In genomic region chr11:32348433-32349283, GRCm38 (mm10) we compare ENCODE assay signal across 8 mouse cellular contexts. TPM values are rescaled to one million over a fixed set of nuclear protein-coding genes. Genes with fewer than 3 reads are reported as not detected.
DNase-seq lines count a peak whose midpoint lies in the region; ATAC-seq lines count a peak whose summit lies in the region.

No protein-coding gene starts in this region.

- WGBS in heart, embryonic 15.5 days, result 30% methylated on average over 9 of the region's 9 CpGs
- WGBS in hindbrain, embryonic 11.5 days, result 21% methylated on average over 9 of the region's 9 CpGs
- WGBS in midbrain, embryonic 14.5 days, result 15% methylated on average over 9 of the region's 9 CpGs

- intact Hi-C loops in heart, postnatal 14 days (cut with DNase I), result loop anchor here (5.0 kb wide), 1 partner anchor 89 kb away; no protein-coding TSS in a partner anchor

- peaks cover 4% of the 10 kb centered on the region; the same call in 1 of the 2 replicates for H3K36me3 ChIP-seq in heart, embryonic 15.5 days
- H3K36me3 ChIP-seq in hindbrain, embryonic 11.5 days (ENCODE audit: control insufficient read depth, insufficient read depth, low read length), result peaks cover 2% of the 10 kb centered on the region; the same call in 1 of the 2 replicates
- peaks cover 8% of the 10 kb centered on the region for H3K36me3 ChIP-seq in midbrain, embryonic 14.5 days (ENCODE audit: control insufficient read depth, insufficient read depth, low read length)

- peak overlapping the region; percentile 88 for H3K9ac ChIP-seq in heart, embryonic 15.5 days
- H3K9ac ChIP-seq in hindbrain, embryonic 11.5 days (ENCODE audit: low read depth, low read length), result peak overlapping the region; percentile 97
- peak overlapping the region; percentile 82 for H3K9ac ChIP-seq in midbrain, embryonic 14.5 days (replicated peaks; ENCODE audit: low read length)

- peaks cover 40% of the 10 kb centered on the region for H3K4me1 ChIP-seq in heart, embryonic 15.5 days (replicated peaks)
- H3K4me1 ChIP-seq in hindbrain, embryonic 11.5 days (replicated peaks; ENCODE audit: control insufficient read depth, insufficient read depth, low read length), result peaks cover 8% of the 10 kb centered on the region
- H3K4me1 ChIP-seq in midbrain, embryonic 14.5 days (ENCODE audit: control insufficient read depth, insufficient read depth, low read length), result peaks cover 32% of the 10 kb centered on the region

- peak overlapping the region; percentile 68 for H3K27ac ChIP-seq in heart, embryonic 15.5 days
- peak overlapping the region; percentile 79; the same call in 1 of the 2 replicates for H3K27ac ChIP-seq in hindbrain, embryonic 11.5 days (ENCODE audit: low read depth, low read length)
- H3K27ac ChIP-seq in midbrain, embryonic 14.5 days (replicated peaks; ENCODE audit: low read depth, low read length), result peak overlapping the region; percentile 83

- no peak for ATAC-seq in heart, embryonic 15.5 days (replicated peaks; ENCODE audit: insufficient number of reproducible peaks, insufficient read depth, low FRiP score, low read depth)
- ATAC-seq in hindbrain, embryonic 11.5 days (ENCODE audit: low FRiP score), result peak; percentile 6; the same call in 1 of the 2 replicates
- ATAC-seq in midbrain, embryonic 14.5 days (ENCODE audit: low FRiP score, low TSS enrichment), result 0 out of 2 replicates have a peak, but pooled peaks have one; percentile 6

- no peak for DNase-seq in heart, postnatal 14 days
- peak; percentile 58 for DNase-seq in R1 (ENCODE audit: low read depth, low spot score)
- DNase-seq in hindbrain, embryonic 11.5 days (ENCODE audit: low spot score), result peak; percentile 43
- peak; percentile 48 for DNase-seq in midbrain, embryonic 14.5 days
- no peak for DNase-seq in testis, postnatal 14 days (ENCODE audit: low spot score)
- DNase-seq in yolk sac, embryonic 10.5 days (ENCODE audit: low spot score), result no peak
- no peak for DNase-seq in cerebellum, adult 9-11 months

- H3K4me3 ChIP-seq in heart, embryonic 15.5 days, result peak overlapping the region; percentile 84
- peak overlapping the region; percentile 89 for H3K4me3 ChIP-seq in hindbrain, embryonic 11.5 days (ENCODE audit: low read depth, low read length)
- H3K4me3 ChIP-seq in midbrain, embryonic 14.5 days (replicated peaks; ENCODE audit: low read depth, low read length), result peak overlapping the region; percentile 79

- no peaks in the 10 kb centered on the region for H3K9me3 ChIP-seq in heart, embryonic 15.5 days (replicated peaks)
- no peaks in the 10 kb centered on the region for H3K9me3 ChIP-seq in hindbrain, embryonic 11.5 days (ENCODE audit: control insufficient read depth, low read length)
- no peaks in the 10 kb centered on the region for H3K9me3 ChIP-seq in midbrain, embryonic 14.5 days (ENCODE audit: control insufficient read depth, low read length)

- H3K4me2 ChIP-seq in heart, embryonic 15.5 days, result peak overlapping the region; percentile 92
- H3K4me2 ChIP-seq in hindbrain, embryonic 11.5 days (replicated peaks; ENCODE audit: low read depth, low read length), result peak overlapping the region; percentile 84
- peak overlapping the region; percentile 92 for H3K4me2 ChIP-seq in midbrain, embryonic 14.5 days (ENCODE audit: low read length)

- H3K27me3 ChIP-seq in heart, embryonic 15.5 days, result 0 out of 2 replicates have a peak, but pooled peaks cover 9% of the 10 kb centered on the region
- H3K27me3 ChIP-seq in hindbrain, embryonic 11.5 days (ENCODE audit: control insufficient read depth, insufficient read depth, low read length), result no peaks in the 10 kb centered on the region
- no peaks in the 10 kb centered on the region for H3K27me3 ChIP-seq in midbrain, embryonic 14.5 days (ENCODE audit: control insufficient read depth, insufficient read depth, low read length)

RNA-seq across cellular contexts. Expression of gene Sh3pxd2b, which starts 1.0 kb away (rescaled TPM):
- 9.3 and 15.5 TPM in 2 replicates for polyA plus RNA-seq in heart, embryonic 15.5 days (2015; fragmentation: Nextera tagmentation; extraction: Ambion mirVana)
- total RNA-seq in heart, postnatal 14 days (2021), result 10 to 100 TPM; 13.3 to 17.4 TPM
- 21.1 and 24.2 TPM in 2 replicates for polyA plus RNA-seq in hindbrain, embryonic 11.5 days (2014; fragmentation: Nextera tagmentation; extraction: Ambion mirVana)
- polyA plus RNA-seq in midbrain, embryonic 14.5 days (2014; fragmentation: Nextera tagmentation; extraction: Ambion mirVana), result 22.7 and 25.4 TPM in 2 replicates

RNA-seq across cellular contexts. Expression of gene Hbq1a, which starts 48.8 kb away (rescaled TPM):
- 3.2 TPM in 2 replicates for polyA plus RNA-seq in heart, embryonic 15.5 days (2015; fragmentation: Nextera tagmentation; extraction: Ambion mirVana)
- 1 to 10 TPM; 1.7 to 2.0 TPM for total RNA-seq in heart, postnatal 14 days (2021)
- polyA plus RNA-seq in hindbrain, embryonic 11.5 days (2014; fragmentation: Nextera tagmentation; extraction: Ambion mirVana), result not detected in 2 replicates
- 0.90 and 1.4 TPM in 2 replicates for polyA plus RNA-seq in midbrain, embryonic 14.5 days (2014; fragmentation: Nextera tagmentation; extraction: Ambion mirVana)

RNA-seq across cellular contexts. Expression of gene Hba-a2, which starts 52.4 kb away (rescaled TPM):
- 64,616 and 65,648 TPM in 2 replicates for polyA plus RNA-seq in heart, embryonic 15.5 days (2015; fragmentation: Nextera tagmentation; extraction: Ambion mirVana)
- over 10,000 TPM; 17,559 to 24,540 TPM for total RNA-seq in heart, postnatal 14 days (2021)
- 5,394 and 5,453 TPM in 2 replicates for polyA plus RNA-seq in hindbrain, embryonic 11.5 days (2014; fragmentation: Nextera tagmentation; extraction: Ambion mirVana)
- polyA plus RNA-seq in midbrain, embryonic 14.5 days (2014; fragmentation: Nextera tagmentation; extraction: Ambion mirVana), result 3,589 and 5,155 TPM in 2 replicates

Comparison
In these comparisons a context has a peak if more than half of its experiments do, and no peak if none do; other contexts are left out.
1. DNase-seq: peak in R1 (single experiment), hindbrain, embryonic 11.5 days (single experiment) and midbrain, embryonic 14.5 days (single experiment); none in heart, postnatal 14 days (0 of 2), testis, postnatal 14 days (single experiment), yolk sac, embryonic 10.5 days (single experiment) and cerebellum, adult 9-11 months (single experiment).
2. RNA of gene Hba-a2, which starts 52.4 kb away (polyA plus RNA-seq): 64,616 to 65,648 TPM in heart, embryonic 15.5 days; 5,394 to 5,453 TPM in hindbrain, embryonic 11.5 days and 3,589 to 5,155 TPM in midbrain, embryonic 14.5 days; every median in the first group is over 10 times any median in the second.
3. Peak in every context shown above with its lines, with median percentiles within 50 percentile points of each other: H3K27ac ChIP-seq, H3K4me2 ChIP-seq, H3K4me3 ChIP-seq and H3K9ac ChIP-seq.